Mouse (Mus musculus): Measurements from ENCODE around the gene Lsm7.

- TF ChIP-seq GATA1 (IDR thresholded peaks at IDR 0.05; ENCODE audit: borderline replicate concordance, low read length) (no peak), FLI1 (IDR thresholded peaks at IDR 0.05; ENCODE audit: low read length) (no peak)
These were observed 28.6 kb downstream of the Lsm7 start, which contains the start of gene Oaz1 for GRCm38 (mm10) chr10:80826151-80827062.
